Mouse (Mus musculus): ENCODE data around the gene Cbln4. TPM values are rescaled to one million over a fixed set of nuclear protein-coding genes. Genes with fewer than 3 reads are reported as not detected.

Gene Cbln4
- polyA plus RNA-seq (2011; ENCODE audit: insufficient read depth, insufficient read length, low replicate concordance, missing spikeins) = not detected in 2 replicates

DNA sequence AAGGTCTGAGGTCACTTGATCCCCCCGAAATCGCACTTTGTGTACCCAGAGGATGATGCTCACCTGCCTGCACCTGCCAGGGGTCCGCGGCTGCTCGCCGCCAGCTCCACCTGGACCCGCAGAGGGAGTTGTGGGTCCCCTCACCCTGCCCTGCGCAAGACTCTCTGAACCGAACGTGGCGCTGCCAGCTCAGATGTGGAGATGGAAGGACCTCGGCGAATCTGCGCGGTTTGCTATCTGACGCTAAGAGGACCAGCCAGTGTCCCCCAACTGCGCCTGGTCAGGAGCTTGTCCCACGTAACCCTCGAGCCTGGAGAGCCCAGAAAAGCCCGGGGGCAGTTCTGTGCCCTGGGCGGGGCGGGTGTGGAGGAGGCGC lies at the start of gene Cbln4:
Gene Cbln4 (minus strand): TSS at position 232 of the 376 bp plus-strand sequence.
- 8% methylated on average over 23 of the region's 23 CpGs for WGBS

DNA sequence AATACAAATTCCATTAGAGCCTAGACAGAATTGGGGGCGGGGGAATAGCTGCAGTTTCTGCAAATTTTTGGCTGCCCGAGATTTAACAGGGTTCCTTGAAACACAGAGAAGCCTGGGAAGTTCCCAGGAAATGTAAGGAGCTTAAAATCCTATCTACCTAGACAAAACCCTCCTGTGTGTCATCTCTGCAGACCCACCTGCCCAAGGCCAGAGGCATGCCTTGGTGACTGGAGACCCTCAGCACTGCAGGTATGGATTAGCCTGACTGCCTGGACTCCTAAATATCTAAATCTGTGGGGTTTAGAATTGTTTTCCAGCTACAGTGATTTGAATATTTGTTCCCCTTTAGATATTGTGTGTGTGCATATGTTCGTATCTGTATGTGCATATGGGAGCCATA lies 35.3 kb upstream of the Cbln4 start:
- 82% methylated on average over 3 of the region's 3 CpGs for WGBS
- Histone ChIP-seq H3K4me3 (replicated peaks; ENCODE audit: control insufficient read depth, low read depth, low read length) (no peak overlapping the region), H3K27ac (ENCODE audit: control insufficient read depth, insufficient read depth, low read depth, low read length, poor library complexity) (no peak overlapping the region), H3K4me1 (ENCODE audit: control insufficient read depth, insufficient read depth, low read length) (no peaks in the 10 kb centered on the region)
- no peak for TF ChIP-seq POLR2A (IDR thresholded peaks at IDR 0.05; ENCODE audit: borderline replicate concordance, control insufficient read depth, low read depth, low read length)
- no peak for TF ChIP-seq CTCF (IDR thresholded peaks at IDR 0.05; ENCODE audit: control insufficient read depth, insufficient read depth, low read length)

More for the DNA sequence above, at the start of gene Cbln4:
- TF ChIP-seq CTCF (IDR thresholded peaks at IDR 0.05; ENCODE audit: control insufficient read depth, insufficient read depth, low read length) (no peak), POLR2A (IDR thresholded peaks at IDR 0.05; ENCODE audit: borderline replicate concordance, control insufficient read depth, low read depth, low read length) (no peak)
- Histone ChIP-seq H3K4me3 (replicated peaks; ENCODE audit: control insufficient read depth, low read depth, low read length) (no peak within 1 kb of the TSS), H3K27ac (ENCODE audit: control insufficient read depth, insufficient read depth, low read depth, low read length, poor library complexity) (no peak within 1 kb of the TSS), H3K4me1 (ENCODE audit: control insufficient read depth, insufficient read depth, low read length) (no peaks in the 10 kb centered on the region)

DNA sequence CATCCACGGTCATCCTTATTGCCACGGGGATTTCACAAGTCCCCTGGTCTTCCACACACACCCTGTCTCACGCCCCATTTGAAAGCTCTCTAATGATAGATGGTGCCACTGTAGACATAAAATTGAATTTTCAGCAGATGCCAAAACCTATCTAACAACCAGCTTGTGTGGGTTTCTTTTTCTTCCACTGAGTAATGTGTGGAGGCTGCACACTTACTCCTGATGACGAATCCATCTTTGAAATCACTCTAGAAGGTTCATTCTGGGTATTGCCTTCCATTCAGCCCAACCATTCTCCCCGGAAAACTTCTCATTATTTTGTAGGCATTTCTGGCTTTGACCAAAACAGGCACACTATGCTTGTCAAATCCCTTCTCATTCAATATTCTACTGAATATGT lies 33.0 kb upstream of the Cbln4 start:
- 79% methylated on average over 5 of the region's 5 CpGs for WGBS
- Histone ChIP-seq H3K4me3 (replicated peaks; ENCODE audit: control insufficient read depth, low read depth, low read length) (no peak overlapping the region), H3K4me1 (ENCODE audit: control insufficient read depth, insufficient read depth, low read length) (no peaks in the 10 kb centered on the region), H3K27ac (ENCODE audit: control insufficient read depth, insufficient read depth, low read depth, low read length, poor library complexity) (no peak overlapping the region)
- TF ChIP-seq POLR2A (IDR thresholded peaks at IDR 0.05; ENCODE audit: borderline replicate concordance, control insufficient read depth, low read depth, low read length) (no peak), CTCF (IDR thresholded peaks at IDR 0.05; ENCODE audit: control insufficient read depth, insufficient read depth, low read length) (no peak)

DNA sequence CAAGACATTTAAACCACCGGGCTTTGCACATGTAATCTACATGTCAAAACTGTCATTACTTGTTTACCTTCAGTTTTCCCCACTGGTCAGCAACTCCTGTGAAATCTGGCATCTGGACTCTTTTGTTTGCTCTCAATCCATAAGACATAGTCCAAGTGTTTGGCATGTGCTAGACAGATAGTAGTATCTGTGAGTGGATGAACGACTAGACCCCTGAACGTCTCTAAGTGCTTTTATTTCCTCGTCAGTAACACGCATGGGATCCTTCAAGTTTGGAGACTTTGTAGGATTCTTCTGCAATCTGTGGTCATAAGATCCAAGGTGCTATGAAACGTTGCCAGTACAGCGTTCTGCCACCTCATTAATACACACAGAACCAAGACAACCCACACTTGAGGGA lies 19.6 kb upstream of the Cbln4 start:
- 77% methylated on average over 7 of the region's 7 CpGs for WGBS
- TF ChIP-seq POLR2A (IDR thresholded peaks at IDR 0.05; ENCODE audit: borderline replicate concordance, control insufficient read depth, low read depth, low read length) (no peak), CTCF (IDR thresholded peaks at IDR 0.05; ENCODE audit: control insufficient read depth, insufficient read depth, low read length) (no peak)
- Histone ChIP-seq H3K4me1 (ENCODE audit: control insufficient read depth, insufficient read depth, low read length) (no peaks in the 10 kb centered on the region), H3K27ac (ENCODE audit: control insufficient read depth, insufficient read depth, low read depth, low read length, poor library complexity) (no peak overlapping the region), H3K4me3 (replicated peaks; ENCODE audit: control insufficient read depth, low read depth, low read length) (no peak overlapping the region)

- no peak for TF ChIP-seq CTCF (IDR thresholded peaks at IDR 0.05; ENCODE audit: control insufficient read depth, insufficient read depth, low read length)
- no peak for TF ChIP-seq POLR2A (IDR thresholded peaks at IDR 0.05; ENCODE audit: borderline replicate concordance, control insufficient read depth, low read depth, low read length)
- 44% methylated on average over 3 of the region's 3 CpGs for WGBS
- Histone ChIP-seq H3K27ac (ENCODE audit: control insufficient read depth, insufficient read depth, low read depth, low read length, poor library complexity) (no peak overlapping the region), H3K4me3 (replicated peaks; ENCODE audit: control insufficient read depth, low read depth, low read length) (no peak overlapping the region), H3K4me1 (ENCODE audit: control insufficient read depth, insufficient read depth, low read length) (no peaks in the 10 kb centered on the region)
Observed at GRCm38 (mm10) chr2:172059747-172060146, 16.5 kb upstream of the Cbln4 start.

GRCm38 (mm10) chr2:172058936-172059665 lies 15.8 kb upstream of the Cbln4 start:
- WGBS = 62% methylated on average over 7 of the region's 7 CpGs
- H3K27ac ChIP-seq (ENCODE audit: control insufficient read depth, insufficient read depth, low read depth, low read length, poor library complexity) = no peak overlapping the region
- TF ChIP-seq POLR2A (IDR thresholded peaks at IDR 0.05; ENCODE audit: borderline replicate concordance, control insufficient read depth, low read depth, low read length) = no peak
- no peak for TF ChIP-seq CTCF (IDR thresholded peaks at IDR 0.05; ENCODE audit: control insufficient read depth, insufficient read depth, low read length)
- H3K4me3 ChIP-seq (replicated peaks; ENCODE audit: control insufficient read depth, low read depth, low read length) = no peak overlapping the region
- H3K4me1 ChIP-seq (ENCODE audit: control insufficient read depth, insufficient read depth, low read length) = no peaks in the 10 kb centered on the region

DNA sequence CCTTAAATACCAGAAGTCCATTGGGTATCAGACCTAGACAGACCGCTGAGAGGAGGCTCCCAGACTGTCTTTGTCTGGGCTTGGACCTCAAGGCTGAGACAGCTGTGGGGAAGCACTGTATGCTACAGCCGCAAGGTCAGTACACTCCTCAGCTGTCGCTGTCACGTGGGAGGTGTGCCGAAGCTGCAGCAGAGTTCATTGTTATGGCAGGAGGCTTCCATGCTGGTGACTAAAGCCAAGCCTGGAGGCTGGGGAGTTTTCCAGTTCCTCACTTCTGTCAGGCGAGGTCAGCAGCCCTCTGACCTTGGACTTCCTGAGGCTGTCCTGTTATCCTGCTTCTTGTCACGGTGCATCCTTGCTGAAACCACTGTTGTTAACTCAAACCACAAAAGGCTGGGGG lies 2.7 kb upstream of the Cbln4 start:
- 44% methylated on average over 7 of the region's 7 CpGs for WGBS
- no peak for TF ChIP-seq CTCF (IDR thresholded peaks at IDR 0.05; ENCODE audit: control insufficient read depth, insufficient read depth, low read length)
- TF ChIP-seq POLR2A (IDR thresholded peaks at IDR 0.05; ENCODE audit: borderline replicate concordance, control insufficient read depth, low read depth, low read length) = no peak
- Histone ChIP-seq H3K4me1 (ENCODE audit: control insufficient read depth, insufficient read depth, low read length) (no peaks in the 10 kb centered on the region), H3K27ac (ENCODE audit: control insufficient read depth, insufficient read depth, low read depth, low read length, poor library complexity) (no peak overlapping the region; the same call in 1 of the 2 replicates), H3K4me3 (replicated peaks; ENCODE audit: control insufficient read depth, low read depth, low read length) (no peak overlapping the region)

GRCm38 (mm10) chr2:172042607-172043234 lies 545 bp downstream of the Cbln4 start:
- Histone ChIP-seq H3K4me1 (ENCODE audit: control insufficient read depth, insufficient read depth, low read length) (no peaks in the 10 kb centered on the region), H3K27ac (ENCODE audit: control insufficient read depth, insufficient read depth, low read depth, low read length, poor library complexity) (no peak overlapping the region), H3K4me3 (replicated peaks; ENCODE audit: control insufficient read depth, low read depth, low read length) (no peak overlapping the region)
- TF ChIP-seq POLR2A (IDR thresholded peaks at IDR 0.05; ENCODE audit: borderline replicate concordance, control insufficient read depth, low read depth, low read length) (no peak), CTCF (IDR thresholded peaks at IDR 0.05; ENCODE audit: control insufficient read depth, insufficient read depth, low read length) (no peak)
- WGBS = 7% methylated on average over 46 of the region's 46 CpGs

Data from bone marrow, adult 2 months (tissue).